Mouse (Mus musculus) limb, embryonic 12.5 days (tissue): ENCODE measurements around the gene Arl10. TPM values are rescaled to one million over a fixed set of nuclear protein-coding genes. Genes with fewer than 3 reads are reported as not detected.

Source experiments
- ATAC-seq: fragments of 200-750 bp; cut with Nextera tagmentation; 2 replicates; pipeline ENCODE4 v1.8.0; 2017; ENCODE audit warnings: low read depth, moderate TSS enrichment; ENCODE audit not compliant: insufficient number of reproducible peaks, insufficient read depth, low FRiP score, low TSS enrichment
- H3K27ac ChIP-seq: fragments of 300-500 bp; sonication (generic); 2 replicates; pipeline ENCODE4 v1.5.1; 2016; ENCODE audit warnings: mild to moderate bottlenecking, moderate library complexity
- H3K27me3 ChIP-seq: fragments of 300-500 bp; sonication (generic); 2 replicates; pipeline ENCODE4 v1.6.1; 2016; ENCODE audit warnings: mild to moderate bottlenecking, moderate library complexity
- H3K36me3 ChIP-seq: fragments of 300-500 bp; sonication (generic); 2 replicates; pipeline ENCODE4 v1.6.1; 2016; ENCODE audit warnings: mild to moderate bottlenecking, moderate library complexity
- H3K4me1 ChIP-seq: fragments of 300-500 bp; sonication (generic); replicated peaks from 2 replicates; pipeline ENCODE4 v1.6.1; 2016
- H3K4me2 ChIP-seq: fragments of 300-500 bp; sonication (generic); 2 replicates; pipeline ENCODE4 v1.6.1; 2016; ENCODE audit warnings: mild to moderate bottlenecking, moderate library complexity
- H3K4me3 ChIP-seq: fragments of 300-500 bp; sonication (generic); replicated peaks from 2 replicates; pipeline ENCODE4 v1.5.1; 2016; ENCODE audit warnings: mild to moderate bottlenecking
- H3K9ac ChIP-seq: fragments of 300-500 bp; sonication (generic); replicated peaks from 2 replicates; pipeline ENCODE4 v1.6.1; 2016; ENCODE audit warnings: mild to moderate bottlenecking, moderate library complexity
- H3K9me3 ChIP-seq: fragments of 300-500 bp; sonication (generic); 2 replicates; pipeline ENCODE4 v1.6.1; 2016; ENCODE audit warnings: mild to moderate bottlenecking, moderate library complexity
- WGBS: fragments of 180-500 bp; shearing (Covaris S2); methylation state at CpG from one replicate; pipeline ENCODE4 v1.1.7; 2016; 5-methylcytosine and 5-hydroxymethylcytosine counted together
- polyA plus RNA-seq: library from polyadenylated mRNA; unstranded; fragments of >200 nt; fragmentation: Nextera tagmentation; extraction: Ambion mirVana; gene quantifications from 2 replicates; pipeline ENCODE4 v1.2.1, GENCODE M21; 2016

Gene Arl10
- 38.8 and 39.6 TPM in 2 replicates for polyA plus RNA-seq

DNA sequence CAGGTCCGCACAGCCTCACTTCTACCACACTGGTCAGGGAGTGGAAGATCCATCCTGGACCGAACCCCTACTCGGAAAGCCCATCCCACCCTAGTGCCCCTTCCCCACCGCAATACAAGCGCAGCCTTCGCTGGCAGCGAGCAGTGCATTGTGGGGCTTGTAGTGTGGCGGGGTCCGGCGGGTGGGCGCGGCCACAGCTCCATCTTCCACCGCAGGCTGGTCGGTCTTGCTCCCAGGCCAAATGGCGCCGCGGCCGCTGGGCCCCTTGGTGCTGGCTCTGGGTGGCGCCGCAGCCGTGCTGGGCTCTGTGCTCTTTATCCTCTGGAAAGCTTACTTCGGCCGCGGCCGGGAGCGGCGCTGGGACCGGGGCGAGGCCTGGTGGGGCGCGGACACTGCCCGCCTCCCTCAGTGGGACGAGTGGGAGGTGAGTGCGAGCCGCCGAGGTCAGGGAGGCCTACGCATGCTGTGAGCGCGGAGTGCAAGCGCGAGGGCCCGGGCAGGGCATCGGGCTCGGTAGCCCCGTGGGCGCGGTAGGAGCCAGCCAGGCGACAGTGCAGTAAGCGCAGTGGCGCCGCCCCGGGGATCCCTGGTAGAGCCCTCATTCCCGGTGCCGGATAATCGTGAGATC, at the start of gene Arl10:
Arl10 (plus strand) TSS at position 162 of the 628 bp plus-strand sequence.
- Histone ChIP-seq H3K4me2 (peak within 1 kb of the TSS; percentile 91), H3K27ac (peak within 1 kb of the TSS; percentile 85), H3K36me3 (peaks cover 40% of the 10 kb centered on the region), H3K27me3 (peaks cover 9% of the 10 kb centered on the region), H3K9me3 (no peaks in the 10 kb centered on the region), H3K9ac (peak within 1 kb of the TSS; percentile 91), H3K4me1 (peaks cover 9% of the 10 kb centered on the region), H3K4me3 (peak within 1 kb of the TSS; percentile 93)
- peak; percentile 89 for ATAC-seq
- under 1% methylated on average over 55 of the region's 55 CpGs for WGBS

- Histone ChIP-seq H3K4me2 (no peak overlapping the region), H3K9me3 (no peaks in the 10 kb centered on the region), H3K9ac (no peak overlapping the region), H3K27ac (no peak overlapping the region), H3K27me3 (no peaks in the 10 kb centered on the region), H3K4me1 (no peaks in the 10 kb centered on the region), H3K4me3 (no peak overlapping the region), H3K36me3 (peaks cover 76% of the 10 kb centered on the region)
- WGBS, result 89% methylated on average over 6 of the region's 6 CpGs
- no peak for ATAC-seq
These were observed 47.7 kb upstream of the Arl10 start for GRCm38 (mm10) chr13:54527140-54527539.

GRCm38 (mm10) chr13:54532134-54532533, 42.7 kb upstream of the Arl10 start:
- H3K4me3 ChIP-seq, result no peak overlapping the region
- H3K4me2 ChIP-seq, result no peak overlapping the region
- no peaks in the 10 kb centered on the region for H3K4me1 ChIP-seq
- H3K9ac ChIP-seq, result no peak overlapping the region
- no peaks in the 10 kb centered on the region for H3K9me3 ChIP-seq
- no peak for ATAC-seq
- H3K27ac ChIP-seq, result no peak overlapping the region
- peaks cover 77% of the 10 kb centered on the region for H3K36me3 ChIP-seq
- H3K27me3 ChIP-seq, result no peaks in the 10 kb centered on the region

DNA sequence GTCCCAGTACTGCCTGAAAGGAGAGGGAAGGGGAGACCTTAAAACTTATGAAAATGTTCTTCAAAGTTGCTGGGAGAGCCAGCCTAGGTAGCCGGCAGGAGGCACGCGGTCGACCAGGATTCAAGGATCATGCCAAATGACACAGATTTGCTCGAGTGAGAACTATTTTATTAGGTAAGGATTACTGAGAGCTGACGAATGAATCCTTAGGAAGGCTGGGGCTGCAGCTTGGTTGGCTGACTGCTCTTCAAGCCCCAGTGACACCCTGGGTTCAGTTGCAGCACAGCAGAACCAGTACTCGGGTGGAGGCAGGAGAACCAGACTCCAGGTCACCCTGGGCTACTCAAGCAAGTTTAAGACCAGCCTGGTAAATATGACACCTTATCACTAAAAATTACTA, 26.8 kb upstream of the Arl10 start:
- Histone ChIP-seq H3K9me3 (no peaks in the 10 kb centered on the region), H3K27me3 (no peaks in the 10 kb centered on the region), H3K9ac (no peak overlapping the region), H3K36me3 (peaks cover 79% of the 10 kb centered on the region), H3K4me1 (no peaks in the 10 kb centered on the region), H3K4me3 (no peak overlapping the region), H3K4me2 (no peak overlapping the region), H3K27ac (no peak overlapping the region)
- ATAC-seq, result no peak
- 82% methylated on average over 7 of the region's 7 CpGs for WGBS

DNA sequence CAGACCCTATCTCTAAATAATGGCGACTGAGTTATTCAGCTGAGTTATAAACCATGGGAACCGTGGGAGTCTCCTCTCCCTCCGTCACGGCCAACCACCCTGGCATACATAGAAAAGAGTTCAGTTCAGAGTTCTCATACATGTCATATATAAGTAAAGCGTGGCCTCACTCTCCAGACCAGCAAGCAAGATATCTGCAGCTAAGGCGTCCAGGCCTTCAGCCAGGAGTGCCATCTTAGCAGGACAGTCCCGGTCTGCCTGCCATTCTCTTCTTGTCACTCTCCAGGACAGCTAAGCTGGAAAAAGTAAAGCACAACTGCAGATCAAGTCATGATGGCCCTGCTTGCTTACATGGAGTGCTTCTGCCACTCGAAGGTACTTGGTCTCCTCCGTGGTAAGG, 18.6 kb upstream of the Arl10 start:
- H3K4me1 ChIP-seq, result no peaks in the 10 kb centered on the region
- no peak overlapping the region for H3K27ac ChIP-seq
- peaks cover 98% of the 10 kb centered on the region for H3K36me3 ChIP-seq
- no peaks in the 10 kb centered on the region for H3K27me3 ChIP-seq
- 94% methylated on average over 9 of the region's 9 CpGs for WGBS
- ATAC-seq, result no peak
- no peaks in the 10 kb centered on the region for H3K9me3 ChIP-seq
- no peak overlapping the region for H3K4me3 ChIP-seq
- no peak overlapping the region for H3K9ac ChIP-seq
- no peak overlapping the region for H3K4me2 ChIP-seq

DNA sequence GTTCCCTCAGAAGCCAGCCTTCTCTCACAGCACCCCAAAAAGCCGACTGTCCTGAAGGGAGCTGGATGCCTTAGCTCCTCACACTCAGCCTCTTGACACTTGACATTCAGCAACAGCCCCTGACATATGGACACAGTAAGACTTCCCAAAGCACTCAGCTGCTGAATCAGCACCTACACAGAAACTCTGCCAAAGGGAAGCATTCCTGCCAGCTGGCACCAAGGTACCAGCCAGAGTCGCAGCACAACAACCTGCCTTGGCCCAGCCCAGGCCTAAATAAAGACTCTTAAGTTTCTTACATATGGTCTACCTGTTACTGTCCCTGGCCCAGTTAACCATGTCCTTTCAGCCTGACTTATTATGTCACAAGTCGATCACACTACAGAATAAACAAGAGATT, 18.0 kb upstream of the Arl10 start:
- no peak overlapping the region for H3K27ac ChIP-seq
- no peaks in the 10 kb centered on the region for H3K9me3 ChIP-seq
- no peaks in the 10 kb centered on the region for H3K4me1 ChIP-seq
- ATAC-seq, result no peak
- no peak overlapping the region for H3K9ac ChIP-seq
- H3K36me3 ChIP-seq, result peaks cover 98% of the 10 kb centered on the region
- H3K27me3 ChIP-seq, result no peaks in the 10 kb centered on the region
- WGBS, result 96% methylated on average over 3 of the region's 3 CpGs
- no peak overlapping the region for H3K4me2 ChIP-seq
- no peak overlapping the region for H3K4me3 ChIP-seq

- WGBS, result 100% methylated on average over 1 of the region's 1 CpGs
These were observed 17.2 kb upstream of the Arl10 start for GRCm38 (mm10) chr13:54557652-54558051.

DNA sequence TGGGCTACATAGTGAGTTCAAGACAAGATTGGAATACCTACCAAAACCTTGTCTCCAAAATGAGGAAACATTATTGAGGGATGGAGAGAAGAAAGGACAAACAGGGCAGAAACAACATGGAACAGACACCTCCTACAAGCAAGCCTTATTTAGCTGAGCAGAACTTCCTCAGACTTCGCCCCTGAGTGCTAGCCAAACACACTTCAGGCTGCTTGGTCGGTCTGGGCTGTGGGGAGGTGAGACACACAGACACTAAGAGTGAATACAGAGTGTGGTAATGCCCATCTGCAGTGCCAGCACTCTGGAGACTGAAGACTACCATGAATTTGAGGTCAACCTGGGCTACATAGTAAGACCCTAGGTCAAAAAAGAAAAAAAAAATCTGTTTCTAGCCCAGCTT, 15.2 kb upstream of the Arl10 start:
- Histone ChIP-seq H3K4me3 (no peak overlapping the region), H3K27ac (no peak overlapping the region), H3K4me1 (peaks cover 7% of the 10 kb centered on the region), H3K27me3 (no peaks in the 10 kb centered on the region), H3K9me3 (no peaks in the 10 kb centered on the region), H3K4me2 (no peak overlapping the region), H3K9ac (no peak overlapping the region), H3K36me3 (peaks cover 91% of the 10 kb centered on the region)
- WGBS, result 100% methylated on average over 2 of the region's 2 CpGs
- ATAC-seq, result no peak

More at GRCm38 (mm10) chr13:54557652-54558051, 17.2 kb upstream of the Arl10 start:
- Histone ChIP-seq H3K36me3 (peaks cover 98% of the 10 kb centered on the region), H3K4me1 (no peaks in the 10 kb centered on the region), H3K27me3 (no peaks in the 10 kb centered on the region), H3K9ac (no peak overlapping the region), H3K27ac (no peak overlapping the region), H3K9me3 (no peaks in the 10 kb centered on the region), H3K4me2 (no peak overlapping the region), H3K4me3 (no peak overlapping the region)
- no peak for ATAC-seq

DNA sequence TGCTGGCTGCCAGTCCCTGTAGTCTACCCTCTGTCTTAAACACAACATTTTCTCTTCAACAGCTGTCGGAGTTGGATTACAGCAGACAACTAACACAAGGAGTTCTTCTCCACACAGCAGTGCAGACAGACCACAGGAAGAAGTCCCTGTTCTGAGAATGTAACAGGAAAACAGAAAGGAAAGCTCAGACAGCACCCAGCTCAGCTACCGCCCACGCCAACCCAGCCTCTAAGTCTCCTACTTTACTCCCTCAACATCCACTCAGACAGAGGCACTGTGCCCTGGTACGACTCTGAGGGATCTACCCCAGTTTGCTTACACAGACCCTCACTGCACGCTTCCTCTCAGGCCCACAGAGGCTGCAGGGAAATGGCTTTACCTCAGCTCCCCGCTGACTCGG, 14.2 kb upstream of the Arl10 start:
- Histone ChIP-seq H3K36me3 (peaks cover 81% of the 10 kb centered on the region), H3K27ac (no peak overlapping the region), H3K4me3 (no peak overlapping the region), H3K4me2 (no peak overlapping the region), H3K4me1 (peaks cover 7% of the 10 kb centered on the region), H3K27me3 (no peaks in the 10 kb centered on the region), H3K9me3 (no peaks in the 10 kb centered on the region), H3K9ac (no peak overlapping the region)
- 93% methylated on average over 7 of the region's 7 CpGs for WGBS
- no peak for ATAC-seq

- peaks cover 62% of the 10 kb centered on the region for H3K36me3 ChIP-seq
- no peaks in the 10 kb centered on the region for H3K9me3 ChIP-seq
- no peak overlapping the region for H3K27ac ChIP-seq
- no peak overlapping the region for H3K9ac ChIP-seq
- H3K27me3 ChIP-seq, result no peaks in the 10 kb centered on the region
- no peak overlapping the region for H3K4me3 ChIP-seq
- peaks cover 7% of the 10 kb centered on the region for H3K4me1 ChIP-seq
- H3K4me2 ChIP-seq, result no peak overlapping the region
- ATAC-seq, result no peak
- WGBS, result 81% methylated on average over 7 of the region's 7 CpGs
These were observed 12.3 kb upstream of the Arl10 start for GRCm38 (mm10) chr13:54562562-54562961.

GRCm38 (mm10) chr13:54564232-54565200, 10.3 kb upstream of the Arl10 start:
- Histone ChIP-seq H3K4me1 (peaks cover 7% of the 10 kb centered on the region), H3K4me2 (peak overlapping the region; percentile 91), H3K4me3 (peak overlapping the region; percentile 97), H3K27me3 (no peaks in the 10 kb centered on the region), H3K36me3 (peaks cover 42% of the 10 kb centered on the region), H3K9ac (peak overlapping the region; percentile 93), H3K9me3 (no peaks in the 10 kb centered on the region), H3K27ac (0 out of 2 replicates have a peak overlapping the region, but pooled peaks have one; percentile 62)
- peak; percentile 34 for ATAC-seq
- 12% methylated on average over 45 of the region's 45 CpGs for WGBS
